Mouse (Mus musculus): ENCODE data around the gene Rpn2.

Gene Rpn2

DNA sequence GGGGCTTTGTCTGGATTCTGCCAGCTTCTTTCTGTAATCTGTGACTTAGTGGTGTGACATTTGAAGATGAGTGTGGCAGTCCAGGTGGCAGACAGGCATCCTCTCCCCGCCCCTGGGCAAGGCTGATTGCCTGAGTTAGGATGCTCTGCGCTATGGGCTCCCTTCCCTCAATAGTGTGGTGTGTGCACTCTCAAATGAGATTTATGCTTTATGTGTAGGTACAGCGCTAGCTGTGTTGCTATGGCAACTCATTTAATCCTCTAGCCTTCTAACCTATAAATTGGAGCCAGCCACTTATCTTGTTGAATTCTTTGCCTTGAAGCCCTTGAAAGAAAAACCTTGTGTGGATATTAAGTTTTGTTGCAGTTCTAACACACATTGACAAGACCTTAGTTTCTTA is 34.9 kb downstream of the Rpn2 start:
- no peak for DNase-seq

- no peak for DNase-seq
Observed at GRCm38 (mm10) chr2:157314310-157314709, 35.5 kb downstream of the Rpn2 start.

DNA sequence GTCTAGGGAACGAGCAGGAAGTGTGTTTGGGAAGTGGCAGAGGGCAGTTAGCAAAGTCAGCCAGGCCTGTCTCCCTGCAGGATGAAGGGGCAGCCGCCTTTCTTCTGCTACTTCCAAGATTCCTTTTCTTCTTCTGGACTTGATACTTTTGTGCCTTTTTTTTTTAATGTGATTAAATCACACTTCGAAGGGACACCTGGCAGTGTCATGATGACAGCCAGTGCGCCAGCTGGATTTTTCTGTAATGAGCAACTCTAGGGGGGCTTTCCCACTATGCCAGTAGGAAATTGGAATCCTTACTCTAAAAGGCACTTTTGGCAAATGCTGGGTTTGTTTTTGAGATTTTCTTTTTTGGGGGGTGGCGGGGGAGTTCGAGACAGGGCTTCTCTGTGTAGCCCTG is 36.7 kb downstream of the Rpn2 start:
- DNase-seq = no peak

DNA sequence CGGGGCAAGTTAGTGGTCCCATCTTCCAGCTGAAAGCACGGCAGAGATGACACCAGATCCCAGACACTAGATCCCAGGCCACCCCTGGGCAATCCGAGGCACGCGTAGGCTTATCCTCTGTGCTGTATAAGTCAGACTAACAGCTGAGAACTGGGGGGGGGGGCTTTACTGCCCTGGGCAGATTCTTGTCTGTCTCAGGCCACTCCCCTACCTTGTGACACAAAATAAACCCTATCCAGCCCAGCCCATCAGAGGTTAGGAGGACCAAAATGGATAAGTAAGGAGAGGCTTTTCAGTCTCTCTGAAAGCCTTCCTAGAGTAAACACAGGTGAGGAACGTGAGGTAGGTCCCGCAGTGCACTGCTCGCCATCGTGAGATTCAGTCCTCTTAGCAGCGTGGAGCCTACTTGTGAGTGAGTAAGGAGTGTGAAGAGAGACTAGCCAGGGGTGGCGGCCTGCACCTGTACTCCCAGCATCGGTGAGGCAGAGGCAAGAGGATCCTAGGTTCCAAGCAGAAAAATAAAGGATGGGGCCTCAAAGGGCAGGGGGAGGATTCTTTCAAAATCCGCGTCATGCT is 37.6 kb downstream of the Rpn2 start:
- no peak for DNase-seq

GRCm38 (mm10) chr2:157317220-157317619 is 38.4 kb downstream of the Rpn2 start:
- no peak for DNase-seq

- no peak for DNase-seq
Observed at GRCm38 (mm10) chr2:157320135-157320534, 41.3 kb downstream of the Rpn2 start.

GRCm38 (mm10) chr2:157320886-157321285 is 42.1 kb downstream of the Rpn2 start:
- DNase-seq = no peak

- DNase-seq = no peak
Observed at GRCm38 (mm10) chr2:157322029-157322766, 43.4 kb downstream of the Rpn2 start.

DNA sequence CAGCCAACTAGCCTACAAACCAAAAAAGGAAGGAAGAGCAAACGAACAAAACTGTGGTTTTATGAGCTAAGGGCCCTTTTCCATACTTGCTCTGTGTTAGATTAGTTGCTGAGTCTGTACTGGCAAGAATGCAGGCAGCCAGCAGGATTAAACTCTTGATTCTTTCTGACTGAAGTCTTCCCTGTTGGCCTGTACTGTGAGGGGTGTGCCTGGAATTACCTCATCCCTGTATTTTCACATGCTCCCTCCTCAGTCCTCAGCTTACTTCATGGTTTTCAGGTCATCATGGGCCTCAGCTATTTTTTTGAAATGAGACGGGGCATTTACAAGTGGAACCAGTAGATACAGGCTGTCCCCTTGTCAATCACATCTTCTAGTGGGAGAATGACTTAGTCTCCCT is 46.4 kb downstream of the Rpn2 start:
- no peak for DNase-seq

GRCm38 (mm10) chr2:157328106-157328505 is 49.3 kb downstream of the Rpn2 start:
- no peak for DNase-seq

DNA sequence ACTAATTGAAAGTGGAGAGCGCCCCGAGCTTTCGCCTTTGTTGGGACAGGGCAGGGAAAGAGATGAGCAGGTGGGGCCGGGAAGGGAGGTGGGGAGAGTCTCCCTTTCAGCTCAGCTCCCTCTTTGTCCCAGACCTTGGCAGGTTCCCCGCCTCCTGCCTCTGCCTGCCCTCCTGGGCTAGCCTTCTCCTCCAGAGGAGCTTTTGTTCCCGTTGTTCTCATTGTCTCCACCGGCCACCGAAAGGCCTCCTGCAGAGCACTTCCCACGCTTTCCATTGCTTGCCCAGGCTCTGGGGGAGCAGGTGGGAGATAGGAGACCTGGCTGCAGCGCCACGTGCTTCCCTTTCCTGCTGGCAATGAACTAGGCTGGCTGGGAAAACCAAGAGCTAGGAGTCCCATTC is 49.8 kb downstream of the Rpn2 start:
- no peak for DNase-seq

GRCm38 (mm10) chr2:157332059-157332458 is 53.2 kb downstream of the Rpn2 start:
- DNase-seq = no peak

- DNase-seq = no peak
Observed at GRCm38 (mm10) chr2:157338663-157339062, 59.8 kb downstream of the Rpn2 start.

GRCm38 (mm10) chr2:157339532-157339931 is 60.7 kb downstream of the Rpn2 start:
- no peak for DNase-seq

DNA sequence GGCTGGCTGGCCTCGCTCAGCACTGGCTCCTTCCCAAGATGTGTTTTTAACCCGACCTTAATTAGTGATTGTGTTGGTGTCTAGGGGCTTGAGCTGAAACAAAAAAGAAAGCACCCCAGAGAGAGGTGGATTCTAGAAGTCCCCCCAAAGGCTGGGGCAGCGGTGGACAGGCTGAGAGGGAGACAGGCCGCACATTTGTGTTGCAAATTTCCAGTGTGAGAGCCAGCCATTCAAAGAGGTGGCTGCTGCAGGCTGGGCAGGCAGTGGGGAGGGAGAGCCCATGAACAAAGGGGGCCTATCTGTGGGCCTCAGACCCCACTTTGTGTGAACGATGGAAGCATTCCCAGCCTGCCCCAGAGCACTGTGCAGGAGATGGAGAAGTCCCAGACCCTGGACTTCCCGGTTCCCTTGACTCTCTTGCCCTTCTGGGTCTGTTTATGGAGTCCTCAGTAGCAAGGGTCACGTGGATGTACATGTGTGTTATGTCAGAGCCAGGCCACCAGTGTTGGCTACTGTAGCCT is 61.5 kb downstream of the Rpn2 start:
- DNase-seq = peak; percentile 47

DNA sequence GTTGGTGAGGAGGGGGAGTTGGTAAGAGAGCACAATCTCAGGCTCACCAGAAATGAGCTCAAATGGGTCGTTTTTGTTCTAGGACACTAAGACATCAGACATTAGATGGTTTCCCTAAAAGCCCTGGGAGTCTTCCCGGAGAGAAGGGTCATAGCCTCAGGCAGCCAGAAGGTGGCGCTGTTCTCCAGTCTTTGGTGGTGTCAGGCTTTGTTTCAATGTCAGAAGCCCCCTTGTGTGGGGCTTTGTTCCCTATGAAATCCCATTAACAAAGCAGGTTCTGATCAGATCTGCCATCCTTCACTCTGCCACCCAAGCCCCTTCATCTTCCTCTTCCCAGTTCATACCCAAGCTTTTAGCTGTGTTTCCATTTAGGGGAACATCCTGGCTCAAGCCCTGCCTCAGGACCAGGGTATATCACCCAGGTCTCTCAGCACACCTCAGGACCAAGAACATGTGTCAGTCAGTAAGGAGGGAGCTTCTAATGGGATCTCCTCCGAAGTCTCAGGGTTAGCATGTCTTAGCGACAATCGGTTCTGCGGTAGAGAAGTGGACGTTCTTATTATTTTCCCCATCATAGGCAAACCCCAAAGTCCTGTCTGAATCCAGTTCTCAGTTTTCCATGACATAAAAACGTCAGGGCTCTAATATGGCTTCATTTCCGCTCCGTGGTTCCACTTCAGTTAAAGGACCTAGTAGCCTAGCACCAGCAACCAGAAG is 62.9 kb downstream of the Rpn2 start:
- peak; percentile 64 for DNase-seq

DNA sequence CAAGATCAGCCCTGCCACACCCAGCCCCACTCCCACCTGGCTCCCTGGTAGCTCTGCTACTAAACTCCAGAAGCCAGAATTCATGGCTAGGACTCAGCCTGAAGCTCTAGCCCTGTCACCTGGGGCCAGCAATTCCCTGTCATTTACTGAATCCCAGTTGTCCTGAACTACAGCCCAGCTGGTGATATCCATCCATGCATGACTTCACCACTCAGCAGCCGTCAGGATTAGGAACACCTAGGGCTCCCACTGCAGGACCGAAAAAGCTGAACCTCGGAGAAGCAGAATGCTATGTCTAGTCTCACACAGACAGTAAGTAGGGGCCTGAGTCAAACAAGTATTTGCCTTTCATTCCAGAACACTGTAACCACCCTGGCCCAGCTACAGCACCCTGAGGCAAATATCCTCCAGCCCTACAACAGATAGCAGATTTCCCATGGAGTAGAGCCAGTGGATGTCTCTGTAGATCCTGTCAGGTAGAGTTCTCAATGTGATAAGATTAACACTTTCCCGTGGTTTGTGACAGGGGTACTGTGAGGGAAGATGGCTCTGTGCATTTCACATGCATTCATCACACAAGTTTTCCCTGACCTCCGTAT is 63.6 kb downstream of the Rpn2 start:
- DNase-seq = no peak

DNA sequence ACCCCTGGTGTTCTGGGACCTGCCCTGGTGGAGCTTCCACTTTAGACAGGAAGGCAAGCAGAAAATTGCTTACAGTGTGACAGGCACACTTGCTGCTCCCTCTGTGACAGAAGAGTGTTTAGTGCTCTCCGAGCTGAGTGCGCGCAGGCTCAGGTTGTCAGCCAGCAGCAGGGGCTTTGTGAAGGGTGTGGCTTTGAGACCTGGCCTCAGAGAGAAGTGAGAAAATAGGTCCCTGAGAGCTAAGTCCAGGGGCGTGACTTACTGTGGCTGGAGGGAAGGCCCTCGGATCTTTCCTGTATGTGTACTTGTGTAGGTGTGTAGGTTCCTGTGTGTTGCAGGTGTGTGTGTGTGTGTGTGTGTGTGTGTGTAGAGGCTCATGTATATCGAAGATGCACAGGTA is 64.5 kb downstream of the Rpn2 start:
- no peak for DNase-seq

DNA sequence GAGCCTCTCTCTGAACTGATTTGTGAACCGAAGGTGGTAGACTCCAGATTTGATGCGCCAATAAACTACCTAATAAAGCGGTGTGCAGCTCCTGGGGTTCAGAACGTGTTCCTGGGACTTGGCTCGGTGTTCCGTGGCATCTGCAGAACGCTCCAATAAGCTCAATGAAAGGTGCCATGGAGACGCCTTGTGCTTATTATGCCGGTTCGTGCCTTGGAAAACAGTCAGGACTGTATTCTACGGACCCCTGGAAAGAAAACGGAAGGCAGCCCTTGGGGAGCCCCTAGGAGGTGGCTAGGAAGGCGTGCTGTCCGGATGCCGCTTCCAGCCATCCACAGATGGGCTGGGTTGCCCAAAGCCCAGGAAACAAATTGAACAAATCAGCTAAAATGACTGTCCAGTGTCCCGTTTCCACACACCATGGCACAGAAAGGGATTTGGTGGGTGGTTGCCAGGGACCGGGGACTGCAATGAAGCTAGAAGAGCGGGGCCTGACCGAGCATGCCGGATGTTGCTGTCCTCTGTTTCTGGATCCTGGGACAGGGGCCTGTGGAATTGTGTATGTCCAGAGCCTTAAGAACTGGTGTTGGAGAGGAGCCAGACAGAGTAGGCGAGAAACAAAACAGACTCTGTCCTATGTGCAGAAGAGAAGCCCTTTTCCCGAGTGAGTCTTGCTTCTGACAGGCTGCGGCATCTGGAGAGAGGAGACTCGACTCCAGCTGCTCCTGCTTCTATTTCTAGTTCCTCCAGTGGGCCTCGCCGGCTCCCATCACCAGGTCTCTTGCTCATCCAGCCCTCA is 68.7 kb downstream of the Rpn2 start, which contains the start of gene Ghrh:
Ghrh (minus strand) TSS at position 146 of the 799 bp plus-strand sequence.
- peak; percentile 53 for DNase-seq

GRCm38 (mm10) chr2:157349121-157349778 is 70.4 kb downstream of the Rpn2 start:
- no peak for DNase-seq

GRCm38 (mm10) chr2:157353183-157353582 is 74.4 kb downstream of the Rpn2 start:
- DNase-seq = no peak

GRCm38 (mm10) chr2:157354106-157354505 is 75.3 kb downstream of the Rpn2 start:
- no peak for DNase-seq
